Mouse (Mus musculus) megakaryocyte progenitor cell, adult 5-6 weeks (primary cell): ENCODE results near the gene Cd3eap. TPM values are rescaled to one million over a fixed set of nuclear protein-coding genes. Genes with fewer than 3 reads are reported as not detected.

Experiments used
- ATAC-seq: replicated peaks from 2 replicates; pipeline ENCODE4 v1.8.0; 2016; ENCODE audit warnings: mild to moderate bottlenecking, moderate TSS enrichment, inconsistent platforms; ENCODE audit not compliant: poor library complexity
- total RNA-seq, 2 experiments: library from RNA; stranded (forward) in 1 of 2; stranded (reverse) in 1 of 2; fragments of 157-497, 149-512 nt in 1 of 2; fragments of 200-1000 nt in 1 of 2; gene quantifications; 2 replicates each; pipeline versions ENCODE4 v1.2.3 to v1.2.4; 2015 to 2017

Gene Cd3eap
- total RNA-seq (2015) (11.1 and 13.6 TPM in 2 replicates), total RNA-seq (2017) (24.8 and 27.4 TPM in 2 replicates)

DNA sequence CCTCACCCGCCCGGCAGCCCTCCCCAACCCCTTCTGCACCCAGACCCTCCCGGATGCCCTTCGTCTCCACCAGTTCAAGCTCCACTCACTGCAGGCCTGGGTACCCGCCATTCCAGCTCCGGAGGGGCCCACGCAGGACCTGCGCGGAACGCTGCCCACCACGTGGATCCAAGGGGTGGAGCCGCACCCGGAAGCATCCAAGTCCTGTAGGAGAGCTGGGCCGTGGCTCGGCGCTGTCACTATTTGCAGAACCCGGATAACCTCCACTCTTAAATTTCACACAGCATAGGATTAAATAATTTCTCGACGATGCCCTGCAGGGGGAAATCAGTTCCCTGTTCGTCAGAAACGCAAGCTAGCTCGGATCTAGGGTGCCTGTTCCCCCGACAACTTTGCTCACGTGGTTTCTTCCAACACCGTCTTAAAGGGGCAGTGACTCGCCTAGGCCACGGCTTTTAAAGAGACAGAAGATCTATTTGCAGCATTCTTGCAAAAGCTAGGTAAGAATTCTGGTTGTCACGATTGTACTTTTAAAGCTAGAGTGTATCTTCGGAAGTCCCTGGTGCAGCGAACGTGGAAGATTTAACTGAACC, at the start of gene Cd3eap, which contains the start of gene Ppp1r13l:
Gene Cd3eap (minus strand): TSS at position 185 of the 593 bp plus-strand sequence.
Gene Ppp1r13l (plus strand): TSS at position 451 of the 593 bp plus-strand sequence.
- peak; percentile 49 for ATAC-seq

DNA sequence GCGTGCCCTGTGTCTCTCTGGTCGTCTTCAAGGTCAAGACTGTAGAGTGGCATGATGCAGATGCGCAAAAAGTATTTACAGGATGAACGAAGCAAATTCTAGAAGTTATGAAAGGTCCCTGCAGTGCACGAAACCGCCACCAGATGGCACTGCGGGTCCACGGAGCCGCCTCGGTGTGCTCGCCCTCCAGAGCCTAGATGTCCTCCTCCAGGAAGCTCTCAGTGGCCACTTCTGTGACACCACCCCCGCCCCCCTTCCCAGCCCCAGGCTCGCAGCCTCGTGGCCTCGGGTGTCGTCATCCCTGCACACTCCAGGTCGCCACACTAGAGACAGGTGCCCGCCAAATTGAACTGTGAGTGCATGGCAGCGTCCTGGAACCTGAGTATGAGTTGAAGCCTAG, 46.1 kb upstream of the Cd3eap start:
- ATAC-seq = peak; percentile 93

DNA sequence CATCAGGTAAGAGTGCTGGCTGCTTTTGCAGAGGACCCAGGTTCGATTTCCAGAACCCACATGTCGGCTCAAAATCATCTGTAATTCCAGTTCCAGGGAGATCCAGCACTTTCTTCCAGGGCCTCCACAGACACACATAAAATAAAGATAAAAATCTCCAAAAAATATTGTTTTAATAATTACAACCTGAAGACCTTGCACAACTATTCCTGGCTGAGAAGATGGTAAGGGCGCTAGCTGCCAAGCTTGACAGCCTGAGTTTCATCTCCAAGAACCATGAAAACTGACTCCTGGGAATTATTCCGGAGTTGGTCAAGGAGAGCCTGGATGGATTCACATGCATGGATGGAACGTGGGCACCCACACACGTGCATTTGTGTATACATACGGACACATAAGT, 45.2 kb upstream of the Cd3eap start, which contains the start of gene Ckm:
Gene Ckm (plus strand): TSS at position 301 of the 400 bp plus-strand sequence.
- ATAC-seq = no peak

DNA sequence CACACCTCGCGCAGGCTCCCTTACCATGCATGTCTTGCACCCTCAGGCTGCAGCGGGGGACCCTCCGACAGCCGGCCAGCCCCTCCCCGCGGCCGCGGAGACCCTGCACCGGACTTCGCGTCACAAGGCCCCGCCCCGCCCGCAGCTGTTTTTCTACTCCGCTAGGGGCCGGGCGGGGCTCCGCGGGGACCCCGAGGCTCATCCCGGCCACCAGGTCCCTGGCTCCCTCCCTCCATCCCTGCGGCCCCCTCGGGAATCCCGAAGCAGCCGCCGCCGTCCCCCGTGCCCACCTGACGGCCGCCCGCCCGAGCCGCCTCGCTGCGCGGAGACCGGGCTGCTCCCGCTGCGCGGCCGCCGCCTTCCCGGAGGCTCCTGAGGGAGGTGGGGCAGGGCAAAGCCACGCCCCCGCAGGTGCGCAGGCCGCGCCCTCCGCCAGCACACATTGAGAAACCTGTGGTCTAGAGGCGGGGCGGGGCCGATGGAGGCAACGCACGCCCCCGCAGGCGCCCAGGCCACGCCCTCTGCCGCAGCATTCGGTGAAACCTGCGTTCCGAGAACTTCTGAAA, 44.5 kb upstream of the Cd3eap start, which contains the start of gene Klc3:
Gene Klc3 (minus strand): TSS at position 374 of the 566 bp plus-strand sequence.
- peak; percentile 67 for ATAC-seq

DNA sequence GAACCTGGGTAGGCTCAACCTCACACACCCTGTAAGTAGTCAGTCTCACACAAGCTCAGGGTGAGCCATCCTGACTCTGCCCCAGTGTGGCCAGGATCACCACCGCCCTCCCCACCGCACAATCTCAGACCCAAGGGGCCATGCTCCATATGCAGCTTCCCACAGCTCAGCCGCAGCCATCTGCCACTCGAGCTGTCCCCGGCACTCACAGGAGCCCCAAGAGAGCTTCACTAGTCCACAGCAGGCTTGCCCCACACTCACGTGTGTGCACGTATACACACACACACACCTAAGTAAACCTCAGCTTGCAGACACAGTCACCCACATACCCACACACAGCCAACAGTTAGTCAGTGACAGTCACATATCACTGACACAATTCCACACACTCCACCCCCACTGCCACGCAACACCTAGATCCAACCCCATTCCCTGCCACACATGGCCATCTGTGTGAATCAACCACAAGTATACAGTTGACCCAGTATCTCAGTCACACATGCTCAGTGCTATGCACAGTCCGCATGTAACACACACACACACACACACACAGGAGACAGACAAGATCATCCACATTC, 43.3 kb upstream of the Cd3eap start:
- no peak for ATAC-seq

DNA sequence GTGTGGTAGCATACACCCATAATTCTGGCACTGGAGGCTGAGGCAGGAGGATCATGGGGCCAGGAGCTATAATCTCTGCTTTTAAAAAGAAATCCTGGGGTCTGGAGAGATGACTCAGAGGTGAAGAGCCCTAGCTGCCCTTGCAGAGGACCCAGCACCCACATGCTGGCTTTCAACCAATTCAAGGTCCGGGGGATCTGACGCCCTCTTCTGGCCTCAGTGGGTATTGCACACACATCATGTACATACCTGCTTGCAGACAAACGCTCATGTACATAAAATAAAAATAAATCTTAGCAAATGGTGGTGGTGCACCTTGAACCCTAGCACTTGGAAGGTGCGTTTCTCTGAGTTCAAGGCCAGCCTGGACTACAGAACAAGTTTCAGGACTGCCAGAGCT, 41.7 kb upstream of the Cd3eap start:
- no peak for ATAC-seq

DNA sequence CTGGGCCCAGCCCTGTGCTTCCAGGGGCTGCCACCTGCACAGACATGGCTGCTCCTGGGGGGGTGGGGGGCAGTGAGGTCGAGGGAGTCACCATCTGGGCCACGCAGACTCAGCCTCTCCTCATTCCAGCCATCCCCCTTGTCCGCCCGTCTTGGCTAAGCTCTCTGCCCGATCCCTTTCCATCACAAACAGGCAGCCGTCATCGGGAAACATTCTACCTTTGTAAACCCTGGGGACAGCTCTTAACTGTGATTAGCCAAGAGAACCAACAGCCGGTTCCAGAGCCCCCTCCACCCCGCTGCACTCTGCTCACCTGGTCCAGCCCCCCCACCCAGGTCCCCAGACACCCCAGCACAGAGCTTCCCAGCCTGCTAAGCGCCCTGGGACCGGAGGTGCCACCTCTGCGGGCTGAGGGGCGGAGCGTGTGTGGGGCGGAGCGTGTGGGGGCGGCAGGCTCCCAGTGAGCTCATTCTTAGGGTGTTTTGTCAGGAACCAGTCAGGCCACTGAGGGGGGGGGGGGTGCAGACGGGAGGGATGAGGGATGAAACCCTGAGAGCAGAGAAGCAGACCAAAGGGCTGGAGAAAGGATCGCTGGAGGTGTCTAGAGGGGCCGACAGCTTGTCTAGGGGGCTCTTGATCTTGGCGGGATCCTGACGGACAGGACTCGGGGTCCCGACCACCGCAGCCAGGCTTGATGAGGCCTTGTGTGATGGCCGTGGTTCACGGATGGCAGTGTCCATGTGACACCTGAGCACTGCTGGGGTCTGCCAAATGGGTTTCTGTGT, 40.4 kb upstream of the Cd3eap start:
- ATAC-seq = peak; percentile 70

DNA sequence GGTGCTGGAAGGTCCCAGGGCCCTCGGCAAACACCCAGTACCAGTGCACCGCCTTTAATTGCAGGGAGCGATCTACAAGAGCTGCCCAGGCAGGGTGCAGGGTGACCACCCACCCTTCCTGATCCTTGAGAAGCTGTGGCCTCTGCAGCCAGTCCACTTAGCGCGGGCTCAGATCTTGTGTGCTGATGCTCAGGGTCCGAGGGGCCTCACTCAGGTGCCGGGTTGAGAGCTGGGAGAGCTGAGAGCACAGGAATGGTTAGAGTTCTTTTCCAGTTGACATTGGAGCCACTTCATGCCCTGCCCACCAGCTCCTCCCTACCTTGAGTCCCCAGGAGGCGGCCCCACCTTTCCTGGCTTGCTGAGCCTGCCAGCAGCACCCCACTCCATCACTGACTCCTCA, 35.2 kb upstream of the Cd3eap start:
- no peak for ATAC-seq

DNA sequence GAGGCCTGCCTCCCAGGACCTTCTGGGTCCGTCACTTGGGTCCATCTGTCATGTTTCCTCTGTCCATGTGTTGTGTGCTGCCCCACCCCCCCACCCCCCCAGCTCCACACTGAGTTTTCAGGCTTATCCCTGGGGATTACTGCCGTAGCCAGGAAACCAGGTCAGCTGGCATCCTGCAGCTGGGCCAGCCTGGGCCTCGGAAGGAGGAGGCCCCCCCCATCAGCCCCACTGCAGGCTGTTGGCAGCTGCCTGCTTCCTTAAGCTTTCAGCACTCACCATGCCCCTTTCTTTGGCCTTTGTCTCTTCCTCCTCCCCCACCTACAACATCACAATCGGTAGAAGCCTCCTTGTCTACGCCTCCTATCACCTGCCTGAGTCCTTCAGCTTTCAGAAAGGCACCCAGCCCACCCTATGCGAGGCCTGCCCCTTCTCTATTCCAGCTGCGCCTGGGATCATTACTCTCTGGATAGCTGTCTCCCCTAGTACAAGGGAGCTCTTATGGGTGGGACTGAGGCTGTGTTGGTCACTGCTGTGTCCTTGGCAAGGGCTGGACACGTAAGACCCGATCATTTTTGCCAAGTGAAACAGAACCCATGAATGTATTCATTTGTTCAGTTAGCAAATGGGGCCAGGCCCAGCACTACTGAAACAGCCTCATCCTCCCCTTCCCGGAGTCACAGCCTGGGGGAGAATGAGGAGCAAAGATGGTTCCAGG, 29.6 kb upstream of the Cd3eap start:
- no peak for ATAC-seq

DNA sequence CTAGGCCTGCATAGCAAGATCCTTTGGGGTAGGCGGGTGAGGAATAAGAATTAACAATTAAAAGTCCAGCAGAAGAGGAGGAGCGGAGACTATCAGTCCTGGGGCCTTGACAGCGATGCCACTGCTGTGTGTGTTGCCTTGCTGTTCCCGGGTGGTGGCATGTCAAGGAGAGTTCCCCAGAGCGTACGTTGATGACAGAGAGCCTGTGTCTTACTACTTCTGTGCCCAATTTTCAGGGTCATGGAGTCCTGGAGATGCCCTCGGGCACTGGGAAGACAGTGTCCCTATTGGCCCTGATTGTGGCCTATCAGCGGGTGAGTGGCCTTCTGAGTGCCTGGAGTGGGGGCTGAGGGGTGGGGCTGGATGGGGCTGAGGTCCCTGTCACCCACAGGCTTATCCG, 24.4 kb upstream of the Cd3eap start:
- no peak for ATAC-seq

DNA sequence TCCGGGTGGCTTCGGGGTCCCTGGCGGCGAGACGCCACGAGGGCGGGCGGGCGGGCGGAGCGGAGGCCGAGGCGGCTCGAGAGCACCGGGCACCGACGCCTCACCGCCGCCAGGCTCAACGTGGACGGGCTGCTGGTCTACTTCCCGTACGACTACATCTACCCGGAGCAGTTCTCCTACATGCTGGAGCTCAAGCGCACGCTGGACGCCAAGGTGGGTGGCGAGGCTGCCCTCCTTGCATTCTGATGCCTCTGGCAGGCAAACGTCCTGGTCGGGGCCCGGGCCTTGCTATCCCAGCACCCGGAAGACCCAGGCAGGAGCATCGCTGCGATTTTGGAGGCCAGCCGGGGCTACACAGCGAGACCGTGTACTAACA, 22.9 kb upstream of the Cd3eap start:
- peak; percentile 49 for ATAC-seq

DNA sequence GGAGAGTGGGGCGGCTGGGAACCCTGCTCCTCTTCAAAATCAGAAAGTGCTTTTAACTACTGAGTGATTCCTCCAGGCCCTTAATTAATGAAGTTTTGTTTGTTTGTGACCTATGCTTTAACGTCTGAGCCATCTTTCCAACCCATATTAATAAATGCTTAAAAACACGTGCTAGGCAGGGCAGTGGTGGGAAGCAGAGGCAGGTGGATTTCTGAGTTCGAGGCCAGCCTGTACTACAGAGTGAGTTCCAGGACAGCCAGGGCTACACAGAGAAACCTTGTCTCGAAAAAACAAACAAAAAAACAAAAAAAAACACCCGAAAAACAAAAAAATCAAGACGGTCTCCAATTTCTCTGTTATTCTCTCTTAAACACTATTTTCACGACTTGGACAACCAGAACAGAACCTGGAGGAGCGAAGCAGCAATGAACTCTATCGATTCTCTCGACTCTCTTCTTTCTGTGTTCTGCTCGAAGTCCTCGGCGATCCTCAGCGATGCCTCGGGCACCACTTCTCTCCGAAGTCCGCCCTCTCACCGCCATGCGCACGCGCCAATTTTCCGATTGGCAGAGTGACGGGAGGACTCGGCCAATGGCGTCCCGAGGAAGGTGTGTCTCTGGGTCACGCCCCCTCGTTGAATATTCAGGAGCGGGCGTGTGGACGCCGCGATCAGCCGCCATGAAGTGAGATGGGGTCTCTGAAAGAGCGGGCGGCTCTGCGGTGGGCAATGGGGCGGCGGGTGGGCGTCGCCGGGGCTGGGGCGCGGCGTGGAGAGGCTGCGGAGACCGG, 22.3 kb upstream of the Cd3eap start, which contains the start of gene Ercc2:
Gene Ercc2 (plus strand): TSS at position 634 of the 789 bp plus-strand sequence.
- peak; percentile 99 for ATAC-seq

DNA sequence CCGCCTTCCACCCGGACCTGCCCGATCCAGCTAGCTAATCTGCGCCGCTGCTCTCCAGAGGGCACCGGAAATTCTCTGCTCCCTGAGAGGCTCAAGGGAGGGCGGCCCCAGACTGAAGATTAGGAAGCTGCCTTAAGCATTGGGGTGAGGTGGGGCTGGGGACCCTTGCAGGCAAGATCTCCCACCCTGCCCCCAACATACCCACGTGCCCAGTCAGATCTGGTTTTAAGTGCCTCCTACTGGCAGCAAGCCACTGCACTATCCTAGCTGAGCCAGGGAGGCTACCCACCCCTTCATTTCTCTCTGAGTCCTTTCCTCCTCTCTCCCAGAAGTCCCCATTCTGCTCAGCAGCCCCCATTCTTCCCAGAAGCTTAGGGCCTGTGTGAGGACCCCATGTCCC, 18.8 kb upstream of the Cd3eap start:
- ATAC-seq = no peak

DNA sequence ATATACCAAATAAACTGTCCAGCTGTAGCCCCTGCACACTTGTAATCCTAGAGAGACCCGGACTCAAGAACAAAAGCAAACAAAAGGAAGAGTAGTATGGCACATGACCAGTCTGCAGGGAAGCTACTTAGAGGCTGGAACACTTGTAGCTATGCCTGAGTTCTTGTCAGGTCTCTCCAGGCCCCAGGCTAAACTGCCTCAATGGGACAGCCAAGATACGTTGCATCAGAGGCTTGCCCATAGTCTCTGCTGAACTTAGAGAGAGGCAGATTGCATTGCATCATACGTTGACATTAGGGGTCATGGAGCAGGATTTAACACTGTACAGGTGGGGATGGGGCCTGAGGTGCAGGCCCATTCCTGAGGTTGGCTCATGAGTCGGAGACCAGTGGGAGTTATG, 16.7 kb upstream of the Cd3eap start:
- no peak for ATAC-seq

DNA sequence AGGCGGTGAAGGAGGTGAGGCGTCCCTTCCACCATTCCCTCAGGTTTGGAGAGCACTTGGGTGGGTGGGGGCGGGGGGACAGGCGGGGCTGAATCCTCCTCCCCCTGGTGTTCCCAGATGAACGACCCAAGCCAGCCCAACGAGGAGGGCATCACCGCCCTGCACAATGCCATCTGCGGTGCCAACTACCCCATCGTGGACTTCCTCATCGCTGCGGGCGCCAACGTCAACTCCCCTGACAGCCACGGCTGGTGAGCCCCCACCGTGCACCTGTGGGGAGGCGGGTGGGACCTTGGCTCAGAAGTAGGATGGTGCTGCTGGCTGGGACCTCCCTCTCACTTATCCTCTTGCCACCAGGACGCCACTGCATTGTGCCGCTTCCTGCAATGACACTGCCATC, 16.1 kb upstream of the Cd3eap start:
- no peak for ATAC-seq

DNA sequence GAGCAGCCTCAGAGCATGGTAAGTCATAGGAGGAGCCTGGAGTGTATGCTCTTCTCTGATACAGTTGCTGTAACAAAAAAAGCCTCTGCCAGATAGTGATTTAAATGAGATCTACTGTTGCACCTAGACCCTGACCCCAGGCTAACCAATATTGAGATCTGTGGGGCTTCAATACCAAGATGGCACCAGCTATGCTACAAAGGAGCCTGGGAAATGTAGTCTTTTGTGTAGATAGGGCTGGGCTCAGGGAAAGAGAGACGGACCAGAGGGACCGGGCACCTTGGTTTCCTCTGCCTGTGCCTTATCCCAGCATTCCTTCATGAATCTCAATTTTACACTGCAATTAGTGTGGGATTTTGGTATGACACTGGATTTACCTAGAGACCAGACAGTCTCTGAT, 14.1 kb upstream of the Cd3eap start:
- ATAC-seq = no peak

DNA sequence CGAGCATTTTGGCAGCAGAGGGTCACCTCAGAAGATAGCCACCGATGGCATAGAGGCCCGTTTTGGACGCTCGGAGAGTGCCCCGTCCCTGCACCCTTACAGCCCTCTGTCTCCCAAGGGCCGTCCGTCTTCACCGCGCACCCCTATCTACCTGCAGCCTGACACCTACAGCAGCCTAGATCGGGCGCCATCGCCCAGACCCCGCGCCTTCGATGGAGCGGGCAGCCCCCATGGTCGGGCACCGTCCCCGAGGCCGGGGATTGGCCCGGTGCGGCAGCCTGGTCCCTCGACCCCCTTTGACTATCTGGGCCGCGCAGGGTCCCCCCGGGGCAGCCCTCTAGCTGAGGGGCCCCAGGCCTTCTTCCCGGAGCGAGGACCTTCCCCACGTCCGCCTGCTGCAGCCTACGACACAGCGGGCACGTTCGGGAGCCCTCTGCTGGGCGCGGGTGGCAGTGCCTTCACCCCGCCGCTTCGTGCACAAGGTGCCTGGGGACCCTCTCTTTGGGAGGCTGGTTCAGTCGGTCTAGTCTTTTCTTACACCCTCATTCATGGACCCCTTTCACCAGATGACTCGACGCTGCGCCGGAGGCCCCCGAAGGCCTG, 10.6 kb upstream of the Cd3eap start:
- ATAC-seq = peak; percentile 97

DNA sequence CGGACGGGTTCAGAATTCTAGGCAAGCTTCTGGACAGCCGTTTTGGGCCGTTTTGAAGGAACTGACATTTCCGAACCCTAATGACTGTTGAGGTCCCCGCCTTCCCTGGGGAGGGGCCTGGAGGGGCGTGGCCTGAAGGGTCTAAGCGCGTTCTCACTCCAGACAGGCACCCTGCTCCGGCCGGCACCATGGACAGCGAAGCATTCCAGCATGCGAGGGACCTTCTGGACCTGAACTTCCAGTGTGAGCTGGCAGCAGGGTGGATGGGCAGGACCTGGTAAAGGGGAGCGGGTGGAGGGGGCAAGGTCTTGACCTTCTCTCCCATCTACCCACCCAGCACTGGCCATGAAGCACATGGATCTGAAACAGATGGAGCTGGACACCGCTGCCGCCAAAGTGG, 9.1 kb upstream of the Cd3eap start:
- ATAC-seq = no peak

DNA sequence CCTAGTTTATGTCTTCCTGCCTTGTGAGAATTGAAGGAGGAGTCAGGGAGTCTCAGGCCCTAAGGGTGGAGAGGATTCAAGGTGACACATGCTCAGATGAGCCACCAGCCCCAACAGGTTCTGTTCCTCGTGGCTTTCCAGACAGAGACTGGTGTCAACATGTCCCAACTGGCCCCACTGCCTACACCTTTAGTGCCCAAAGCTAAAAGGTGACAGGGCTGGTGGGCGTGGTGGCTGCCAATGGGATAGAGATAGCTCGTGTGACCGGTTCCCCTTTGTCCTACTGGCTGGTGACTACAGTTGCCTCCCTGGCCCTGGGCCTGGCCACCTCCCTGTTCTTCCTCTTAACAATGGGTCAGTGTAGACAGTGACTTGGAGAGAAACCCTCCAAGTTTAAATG, 6.1 kb upstream of the Cd3eap start:
- no peak for ATAC-seq

DNA sequence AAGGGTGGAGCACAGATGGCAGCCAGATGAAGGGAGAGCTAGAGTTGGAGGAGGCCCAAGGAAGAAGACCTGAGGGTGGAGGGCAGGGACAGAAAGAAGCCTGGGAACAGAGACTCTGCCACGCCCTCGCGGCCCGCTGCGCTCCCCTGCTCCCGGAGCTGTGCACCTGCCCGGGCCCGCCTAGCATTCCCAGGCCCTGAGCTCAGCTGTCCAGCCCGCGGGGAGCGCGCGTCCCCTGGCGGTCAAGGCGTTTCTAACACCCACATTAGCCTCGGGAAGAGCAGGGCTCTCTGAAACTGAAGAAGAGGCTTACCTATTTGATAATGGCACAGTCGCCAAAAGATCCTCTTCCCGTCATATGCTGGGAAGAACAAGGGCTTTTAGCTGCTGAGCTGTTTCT, 4.6 kb upstream of the Cd3eap start:
- ATAC-seq = peak; percentile 42
